Mouse (Mus musculus) intestine, postnatal 0 days (tissue): Measurements from ENCODE around the gene Vapa. TPM values are rescaled to one million over a fixed set of nuclear protein-coding genes. Genes with fewer than 3 reads are reported as not detected.
A peak's percentile ranks its signal among the peaks of the same experiment; 100 is the strongest.

Experiments
- ATAC-seq: fragments of 200-750 bp; cut with Nextera tagmentation; 2 replicates; pipeline ENCODE4 v1.8.0; 2017; ENCODE audit warnings: mild to moderate bottlenecking, moderate TSS enrichment, moderate library complexity
- H3K27ac ChIP-seq: fragments of 300-500 bp; sonication (generic); 2 replicates; pipeline ENCODE4 v1.5.1; 2014; ENCODE audit warnings: mild to moderate bottlenecking, low read depth, low read length, moderate library complexity
- H3K27me3 ChIP-seq: fragments of 300-500 bp; sonication (generic); replicated peaks from 2 replicates; pipeline ENCODE4 v1.6.1; 2014; ENCODE audit warnings: low read length, mixed read lengths; ENCODE audit not compliant: control insufficient read depth, insufficient read depth
- H3K36me3 ChIP-seq: fragments of 300-500 bp; sonication (generic); 2 replicates; pipeline ENCODE4 v1.6.1; 2014; ENCODE audit warnings: mild to moderate bottlenecking, moderate library complexity; ENCODE audit not compliant: control insufficient read depth, insufficient read depth
- H3K4me1 ChIP-seq: fragments of 300-500 bp; sonication (generic); replicated peaks from 2 replicates; pipeline ENCODE4 v1.6.1; 2014; ENCODE audit warnings: antibody characterized with exemption, low read length, mixed read lengths; ENCODE audit not compliant: control insufficient read depth, insufficient read depth
- H3K4me2 ChIP-seq: fragments of 300-500 bp; sonication (generic); replicated peaks from 2 replicates; pipeline ENCODE4 v1.6.1; 2014; ENCODE audit warnings: low read depth, mild to moderate bottlenecking, moderate library complexity
- H3K4me3 ChIP-seq: fragments of 300-500 bp; sonication (generic); 2 replicates; pipeline ENCODE4 v1.5.1; 2014; ENCODE audit warnings: low read depth, low read length
- H3K9ac ChIP-seq: fragments of 300-500 bp; sonication (generic); 2 replicates; pipeline ENCODE4 v1.6.1; 2014; ENCODE audit warnings: mild to moderate bottlenecking, low read depth, low read length
- H3K9me3 ChIP-seq: fragments of 300-500 bp; sonication (generic); 2 replicates; pipeline ENCODE4 v1.6.1; 2016; ENCODE audit warnings: mixed run types; ENCODE audit not compliant: control insufficient read depth
- CTCF ChIP-seq: sonication (generic); IDR thresholded peaks from 2 replicates; pipeline ENCODE4 v1.5.1; 2016; ENCODE audit warnings: low read depth, mild to moderate bottlenecking, control low read depth, antibody characterized with exemption, moderate library complexity
- WGBS: fragments of 180-500 bp; shearing (Covaris S2); extraction: QIAGEN DNeasy Blood & Tissue Kit; methylation state at CpG from one replicate; pipeline ENCODE4 v1.1.7; 2014; 5-methylcytosine and 5-hydroxymethylcytosine counted together
- polyA plus RNA-seq: library from polyadenylated mRNA; unstranded; fragments of >200 nt; fragmentation: Nextera tagmentation; extraction: Ambion mirVana; gene quantifications from 2 replicates; pipeline ENCODE4 v1.2.1, GENCODE M21; 2015

The Vapa gene
- polyA plus RNA-seq, 1 experiment from 2014 or later = 292 TPM

DNA sequence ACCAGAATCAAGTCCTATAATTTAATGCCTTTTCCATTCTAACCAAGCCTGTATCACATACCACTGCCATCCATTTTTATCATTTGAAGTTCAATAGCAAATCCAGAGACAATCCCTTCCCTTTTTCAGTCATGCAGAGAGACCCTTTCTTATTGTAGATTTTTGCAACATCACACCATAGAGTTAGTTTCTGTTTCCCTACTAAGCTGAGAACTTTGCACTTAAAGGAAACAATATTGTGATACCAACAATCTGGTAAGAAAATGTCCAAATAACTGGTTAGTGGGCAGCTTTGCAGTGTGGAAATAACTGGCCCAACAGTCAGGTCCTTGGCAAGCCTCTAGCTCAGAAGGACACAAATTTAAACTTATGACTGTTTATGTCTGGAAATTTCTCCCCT is 8.5 kb downstream of the Vapa start:
- Histone ChIP-seq H3K36me3 (no peaks in the 10 kb centered on the region), H3K4me1 (peaks cover 33% of the 10 kb centered on the region), H3K27me3 (no peaks in the 10 kb centered on the region), H3K4me2 (no peak overlapping the region), H3K27ac (no peak overlapping the region), H3K9me3 (no peaks in the 10 kb centered on the region), H3K4me3 (no peak overlapping the region), H3K9ac (no peak overlapping the region)
- ATAC-seq = no peak
- TF ChIP-seq CTCF = no peak

DNA sequence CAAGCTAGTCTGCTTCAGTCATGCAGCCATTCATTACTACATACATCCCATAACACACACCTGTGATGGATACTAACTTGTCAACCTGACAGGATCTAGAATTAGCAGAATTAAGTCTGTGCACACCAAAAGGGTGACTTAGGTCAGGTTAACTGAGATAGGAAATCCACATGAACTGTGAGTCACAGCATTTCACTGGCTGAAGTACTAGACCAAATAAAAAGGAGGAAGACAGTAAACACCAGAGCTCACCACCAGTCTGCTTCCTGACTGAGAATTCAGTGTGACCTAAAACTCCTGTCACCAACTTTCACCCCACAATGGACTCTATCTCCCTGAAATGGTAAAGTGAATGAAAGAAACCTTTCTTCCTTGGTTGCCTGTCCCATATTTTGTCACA is 9.0 kb downstream of the Vapa start:
- no peaks in the 10 kb centered on the region for H3K9me3 ChIP-seq
- no peak overlapping the region for H3K4me2 ChIP-seq
- H3K27ac ChIP-seq = no peak overlapping the region
- no peaks in the 10 kb centered on the region for H3K36me3 ChIP-seq
- H3K9ac ChIP-seq = no peak overlapping the region
- 0 out of 2 replicates have a peak, but pooled peaks have one; percentile 2 for TF ChIP-seq CTCF
- H3K4me1 ChIP-seq = peaks cover 33% of the 10 kb centered on the region
- H3K27me3 ChIP-seq = no peaks in the 10 kb centered on the region
- ATAC-seq = no peak
- no peak overlapping the region for H3K4me3 ChIP-seq

DNA sequence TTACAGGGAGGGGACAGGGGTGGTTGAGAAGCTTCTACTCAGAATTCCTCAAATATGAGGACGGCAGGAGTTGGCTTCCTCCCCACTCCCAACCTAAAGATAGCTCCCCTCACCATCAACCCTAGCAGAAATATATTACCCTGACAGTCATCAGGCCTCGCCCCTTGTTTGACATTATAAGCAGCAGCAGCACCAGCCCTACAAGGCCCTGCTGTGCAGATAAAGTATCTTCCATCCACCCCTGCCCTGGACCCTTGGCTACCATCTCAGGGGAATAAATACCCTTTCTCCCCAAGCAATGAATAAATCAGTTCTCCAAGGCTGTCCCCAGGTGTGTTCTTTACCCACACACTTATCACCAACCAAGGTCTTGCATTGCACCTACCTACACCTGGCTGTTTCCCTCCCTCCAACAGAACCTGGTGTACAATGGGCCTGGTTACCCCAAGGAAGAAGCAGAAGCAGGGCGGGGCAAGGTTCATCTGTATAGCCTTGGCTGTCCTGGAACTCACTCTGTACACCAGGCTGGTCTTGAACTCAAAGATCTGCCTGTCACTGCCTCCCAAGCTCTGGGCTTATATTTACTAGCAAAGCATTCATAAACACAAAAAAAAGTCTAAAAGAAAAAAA is 15.4 kb downstream of the Vapa start:
- 0 out of 2 replicates have a peak, but pooled peaks have one; percentile 33 for ATAC-seq
- WGBS = 57% methylated on average over 3 of the region's 3 CpGs
- TF ChIP-seq CTCF = no peak

GRCm38 (mm10) chr17:65594687-65595086 is 18.7 kb downstream of the Vapa start:
- TF ChIP-seq CTCF = no peak
- Histone ChIP-seq H3K9ac (no peak overlapping the region), H3K4me2 (no peak overlapping the region), H3K9me3 (no peaks in the 10 kb centered on the region), H3K27me3 (no peaks in the 10 kb centered on the region), H3K4me3 (no peak overlapping the region), H3K4me1 (peaks cover 3% of the 10 kb centered on the region; the same call in 1 of the 2 replicates), H3K36me3 (peaks cover 17% of the 10 kb centered on the region), H3K27ac (no peak overlapping the region)
- WGBS = 79% methylated on average over 8 of the region's 8 CpGs
- ATAC-seq = no peak

More for the DNA sequence above, 15.4 kb downstream of the Vapa start:
- Histone ChIP-seq H3K4me2 (no peak overlapping the region), H3K9ac (no peak overlapping the region), H3K9me3 (no peaks in the 10 kb centered on the region), H3K27me3 (no peaks in the 10 kb centered on the region), H3K36me3 (peaks cover 2% of the 10 kb centered on the region), H3K4me3 (no peak overlapping the region), H3K27ac (no peak overlapping the region), H3K4me1 (peaks cover 3% of the 10 kb centered on the region; the same call in 1 of the 2 replicates)

GRCm38 (mm10) chr17:65586892-65587291 is 26.5 kb downstream of the Vapa start:
- H3K4me3 ChIP-seq = no peak overlapping the region
- peak; percentile 73 for ATAC-seq
- H3K4me1 ChIP-seq = no peaks in the 10 kb centered on the region
- H3K27me3 ChIP-seq = no peaks in the 10 kb centered on the region
- 55% methylated on average over 3 of the region's 3 CpGs for WGBS
- no peaks in the 10 kb centered on the region for H3K9me3 ChIP-seq
- H3K4me2 ChIP-seq = no peak overlapping the region
- no peak overlapping the region for H3K9ac ChIP-seq
- no peak for TF ChIP-seq CTCF
- peak overlapping the region; percentile 54; the same call in 1 of the 2 replicates for H3K27ac ChIP-seq
- peaks cover 19% of the 10 kb centered on the region for H3K36me3 ChIP-seq

- Histone ChIP-seq H3K36me3 (peaks cover 19% of the 10 kb centered on the region), H3K9ac (no peak overlapping the region), H3K4me2 (no peak overlapping the region), H3K27ac (no peak overlapping the region), H3K27me3 (no peaks in the 10 kb centered on the region), H3K4me1 (no peaks in the 10 kb centered on the region), H3K4me3 (no peak overlapping the region), H3K9me3 (no peaks in the 10 kb centered on the region)
- no peak for TF ChIP-seq CTCF
- 57% methylated on average over 5 of the region's 5 CpGs for WGBS
- ATAC-seq = 0 out of 2 replicates have a peak, but pooled peaks have one; percentile 43
These were observed 31.9 kb downstream of the Vapa start for GRCm38 (mm10) chr17:65581440-65581839.
